Mouse (Mus musculus): ENCODE results near the gene Arf3. TPM values are rescaled to one million over a fixed set of nuclear protein-coding genes. Genes with fewer than 3 reads are reported as not detected.

Gene Arf3
- polyA plus RNA-seq, 1 experiment from 2014 or later = 38.1 TPM

GRCm38 (mm10) chr15:98792233-98793020 is 29.4 kb upstream of the Arf3 start:
- Histone ChIP-seq H3K27ac (ENCODE audit: low read depth, low read length) (no peak overlapping the region), H3K27me3 (ENCODE audit: control insufficient read depth, insufficient read depth, low read length) (peaks cover 98% of the 10 kb centered on the region), H3K4me2 (ENCODE audit: low read depth, low read length, severe bottlenecking) (no peak overlapping the region), H3K4me1 (replicated peaks; ENCODE audit: control insufficient read depth, insufficient read depth, low read length) (peaks cover 16% of the 10 kb centered on the region), H3K4me3 (ENCODE audit: low read depth, low read length) (no peak overlapping the region), H3K9ac (ENCODE audit: low read length) (no peak overlapping the region), H3K36me3 (ENCODE audit: control insufficient read depth, insufficient read depth, low read length) (no peaks in the 10 kb centered on the region), H3K9me3 (ENCODE audit: control insufficient read depth, low read length) (no peaks in the 10 kb centered on the region)
- DNase-seq (ENCODE audit: low spot score) (peak; percentile 50), ATAC-seq (replicated peaks; ENCODE audit: low FRiP score) (no peak)
- WGBS = 1% methylated on average over 75 of the region's 75 CpGs

GRCm38 (mm10) chr15:98791771-98792170 is 28.8 kb upstream of the Arf3 start:
- Histone ChIP-seq H3K27me3 (ENCODE audit: control insufficient read depth, insufficient read depth, low read length) (peaks cover 98% of the 10 kb centered on the region), H3K4me1 (replicated peaks; ENCODE audit: control insufficient read depth, insufficient read depth, low read length) (peaks cover 11% of the 10 kb centered on the region), H3K4me2 (ENCODE audit: low read depth, low read length, severe bottlenecking) (no peak overlapping the region), H3K9me3 (ENCODE audit: control insufficient read depth, low read length) (no peaks in the 10 kb centered on the region), H3K9ac (ENCODE audit: low read length) (no peak overlapping the region), H3K36me3 (ENCODE audit: control insufficient read depth, insufficient read depth, low read length) (no peaks in the 10 kb centered on the region), H3K27ac (ENCODE audit: low read depth, low read length) (no peak overlapping the region), H3K4me3 (ENCODE audit: low read depth, low read length) (no peak overlapping the region)
- WGBS = under 1% methylated on average over 23 of the region's 23 CpGs
- ATAC-seq (replicated peaks; ENCODE audit: low FRiP score) = no peak
- peak; percentile 56 for DNase-seq (ENCODE audit: low spot score)

- Histone ChIP-seq H3K4me2 (ENCODE audit: low read depth, low read length, severe bottlenecking) (no peak overlapping the region), H3K9ac (ENCODE audit: low read length) (no peak overlapping the region), H3K4me1 (replicated peaks; ENCODE audit: control insufficient read depth, insufficient read depth, low read length) (peaks cover 6% of the 10 kb centered on the region; the same call in 1 of the 2 replicates), H3K36me3 (ENCODE audit: control insufficient read depth, insufficient read depth, low read length) (no peaks in the 10 kb centered on the region), H3K27me3 (ENCODE audit: control insufficient read depth, insufficient read depth, low read length) (peaks cover 94% of the 10 kb centered on the region), H3K27ac (ENCODE audit: low read depth, low read length) (no peak overlapping the region), H3K9me3 (ENCODE audit: control insufficient read depth, low read length) (no peaks in the 10 kb centered on the region), H3K4me3 (ENCODE audit: low read depth, low read length) (no peak overlapping the region)
- WGBS = 2% methylated on average over 12 of the region's 12 CpGs
- DNase-seq (ENCODE audit: low spot score) (peak; percentile 51), ATAC-seq (replicated peaks; ENCODE audit: low FRiP score) (no peak)
Measured at GRCm38 (mm10) chr15:98791221-98791620, 28.2 kb upstream of the Arf3 start.

- no peak overlapping the region for H3K4me2 ChIP-seq (ENCODE audit: low read depth, low read length, severe bottlenecking)
- ATAC-seq (replicated peaks; ENCODE audit: low FRiP score) (no peak), DNase-seq (ENCODE audit: low spot score) (peak; percentile 57)
- under 1% methylated on average over 23 of the region's 23 CpGs for WGBS
- peaks cover 6% of the 10 kb centered on the region; the same call in 1 of the 2 replicates for H3K4me1 ChIP-seq (replicated peaks; ENCODE audit: control insufficient read depth, insufficient read depth, low read length)
- H3K27me3 ChIP-seq (ENCODE audit: control insufficient read depth, insufficient read depth, low read length) = peaks cover 90% of the 10 kb centered on the region
- no peak overlapping the region for H3K27ac ChIP-seq (ENCODE audit: low read depth, low read length)
- H3K9me3 ChIP-seq (ENCODE audit: control insufficient read depth, low read length) = no peaks in the 10 kb centered on the region
- H3K4me3 ChIP-seq (ENCODE audit: low read depth, low read length) = no peak overlapping the region
- no peaks in the 10 kb centered on the region for H3K36me3 ChIP-seq (ENCODE audit: control insufficient read depth, insufficient read depth, low read length)
- no peak overlapping the region for H3K9ac ChIP-seq (ENCODE audit: low read length)
Measured at GRCm38 (mm10) chr15:98790761-98791160, 27.7 kb upstream of the Arf3 start.

- 1% methylated on average over 50 of the region's 51 CpGs for WGBS
- no peaks in the 10 kb centered on the region for H3K9me3 ChIP-seq (ENCODE audit: control insufficient read depth, low read length)
- H3K4me3 ChIP-seq (ENCODE audit: low read depth, low read length) = no peak within 1 kb of the TSS
- H3K27me3 ChIP-seq (ENCODE audit: control insufficient read depth, insufficient read depth, low read length) = peaks cover 85% of the 10 kb centered on the region
- no peaks in the 10 kb centered on the region for H3K36me3 ChIP-seq (ENCODE audit: control insufficient read depth, insufficient read depth, low read length)
- H3K4me2 ChIP-seq (ENCODE audit: low read depth, low read length, severe bottlenecking) = 0 out of 2 replicates have a peak within 1 kb of the TSS, but pooled peaks have one; percentile 24
- no peak within 1 kb of the TSS for H3K27ac ChIP-seq (ENCODE audit: low read depth, low read length)
- H3K4me1 ChIP-seq (replicated peaks; ENCODE audit: control insufficient read depth, insufficient read depth, low read length) = peaks cover 6% of the 10 kb centered on the region; the same call in 1 of the 2 replicates
- peak; percentile 77 for DNase-seq (ENCODE audit: low spot score)
- H3K9ac ChIP-seq (ENCODE audit: low read length) = no peak within 1 kb of the TSS
- peak; percentile 33; the same call in 1 of the 2 replicates for ATAC-seq (replicated peaks; ENCODE audit: low FRiP score)
Measured at GRCm38 (mm10) chr15:98789661-98790535, 26.9 kb upstream of the Arf3 start, which contains the start of gene Wnt1. Wnt1 (plus strand) TSS chr15:98789857.

GRCm38 (mm10) chr15:98788972-98789660 is 26.1 kb upstream of the Arf3 start:
- peaks cover 6% of the 10 kb centered on the region; the same call in 1 of the 2 replicates for H3K4me1 ChIP-seq (replicated peaks; ENCODE audit: control insufficient read depth, insufficient read depth, low read length)
- H3K36me3 ChIP-seq (ENCODE audit: control insufficient read depth, insufficient read depth, low read length) = no peaks in the 10 kb centered on the region
- ATAC-seq (replicated peaks; ENCODE audit: low FRiP score) = no peak
- 12% methylated on average over 24 of the region's 24 CpGs for WGBS
- H3K27me3 ChIP-seq (ENCODE audit: control insufficient read depth, insufficient read depth, low read length) = peaks cover 81% of the 10 kb centered on the region
- H3K27ac ChIP-seq (ENCODE audit: low read depth, low read length) = no peak overlapping the region
- H3K9me3 ChIP-seq (ENCODE audit: control insufficient read depth, low read length) = no peaks in the 10 kb centered on the region
- no peak for DNase-seq (ENCODE audit: low spot score)
- H3K9ac ChIP-seq (ENCODE audit: low read length) = no peak overlapping the region
- H3K4me2 ChIP-seq (ENCODE audit: low read depth, low read length, severe bottlenecking) = 0 out of 2 replicates have a peak overlapping the region, but pooled peaks have one; percentile 24
- H3K4me3 ChIP-seq (ENCODE audit: low read depth, low read length) = no peak overlapping the region

- Histone ChIP-seq H3K4me3 (ENCODE audit: low read depth, low read length) (no peak overlapping the region), H3K36me3 (ENCODE audit: control insufficient read depth, insufficient read depth, low read length) (no peaks in the 10 kb centered on the region), H3K9me3 (ENCODE audit: control insufficient read depth, low read length) (no peaks in the 10 kb centered on the region), H3K27ac (ENCODE audit: low read depth, low read length) (no peak overlapping the region), H3K4me2 (ENCODE audit: low read depth, low read length, severe bottlenecking) (no peak overlapping the region), H3K27me3 (ENCODE audit: control insufficient read depth, insufficient read depth, low read length) (peaks cover 72% of the 10 kb centered on the region), H3K9ac (ENCODE audit: low read length) (no peak overlapping the region), H3K4me1 (replicated peaks; ENCODE audit: control insufficient read depth, insufficient read depth, low read length) (peaks cover 6% of the 10 kb centered on the region; the same call in 1 of the 2 replicates)
- DNase-seq (ENCODE audit: low spot score) (peak; percentile 53), ATAC-seq (replicated peaks; ENCODE audit: low FRiP score) (no peak)
- 44% methylated on average over 4 of the region's 4 CpGs for WGBS
Measured at GRCm38 (mm10) chr15:98787930-98788329, 24.9 kb upstream of the Arf3 start.

- no peaks in the 10 kb centered on the region for H3K9me3 ChIP-seq (ENCODE audit: control insufficient read depth, low read length)
- 37% methylated on average over 7 of the region's 7 CpGs for WGBS
- peak; percentile 64 for DNase-seq (ENCODE audit: low spot score)
- H3K4me3 ChIP-seq (ENCODE audit: low read depth, low read length) = no peak overlapping the region
- H3K36me3 ChIP-seq (ENCODE audit: control insufficient read depth, insufficient read depth, low read length) = no peaks in the 10 kb centered on the region
- H3K27ac ChIP-seq (ENCODE audit: low read depth, low read length) = no peak overlapping the region
- no peak overlapping the region for H3K9ac ChIP-seq (ENCODE audit: low read length)
- H3K27me3 ChIP-seq (ENCODE audit: control insufficient read depth, insufficient read depth, low read length) = peaks cover 66% of the 10 kb centered on the region
- H3K4me2 ChIP-seq (ENCODE audit: low read depth, low read length, severe bottlenecking) = no peak overlapping the region
- no peak for ATAC-seq (replicated peaks; ENCODE audit: low FRiP score)
- H3K4me1 ChIP-seq (replicated peaks; ENCODE audit: control insufficient read depth, insufficient read depth, low read length) = peaks cover 5% of the 10 kb centered on the region; the same call in 1 of the 2 replicates
Measured at GRCm38 (mm10) chr15:98785744-98786143, 22.7 kb upstream of the Arf3 start.
